Comparison of ENCODE assay signal across 41 mouse cellular contexts in genomic region chr7:47502953-47503352, GRCm38 (mm10). TPM values are rescaled to one million over a fixed set of nuclear protein-coding genes. Genes with fewer than 3 reads are reported as not detected.
"Had no signal": no experiment of that assay in that cellular context is flagged by ENCODE, and none has a peak within 500 bp of the region (broad histone marks: within the 10 kb centered on the region; RNA-seq: fewer than 3 reads in every experiment).

No protein-coding gene starts in this region.

- H3K36me3 ChIP-seq: heart, embryonic 13.5 days; heart, embryonic 15.5 days; hindbrain, embryonic 10.5 days; hindbrain, embryonic 12.5 days; hindbrain, embryonic 15.5 days; kidney, embryonic 15.5 days; limb, embryonic 13.5 days; limb, embryonic 15.5 days; liver, embryonic 12.5 days had no signal

- H3K4me2 ChIP-seq: heart, embryonic 11.5 days; heart, embryonic 13.5 days; heart, embryonic 15.5 days; hindbrain, embryonic 12.5 days; hindbrain, embryonic 15.5 days; kidney, embryonic 15.5 days; limb, embryonic 13.5 days; limb, embryonic 15.5 days; liver, embryonic 12.5 days had no signal

- ATAC-seq: hindbrain, postnatal 0 days; intestine, embryonic 16.5 days; liver, embryonic 12.5 days had no signal

- H3K27me3 ChIP-seq: heart, embryonic 13.5 days; heart, embryonic 15.5 days; hindbrain, embryonic 12.5 days; hindbrain, embryonic 15.5 days; kidney, embryonic 15.5 days; limb, embryonic 13.5 days; limb, embryonic 15.5 days; liver, embryonic 12.5 days had no signal

- DNase-seq: gastrocnemius, postnatal 14 days; gastrocnemius, postnatal 36 days; heart, adult 2 months; heart, postnatal 14 days; heart, postnatal 4 days; kidney, adult 11 months; kidney, adult 2 months; kidney, adult 9 months; kidney, postnatal 14 days; kidney, postnatal 36 days; layer of hippocampus, adult 9-11 months; layer of hippocampus, postnatal 36 days; left cerebral cortex, postnatal 4 days had no signal

- H3K9ac ChIP-seq: heart, embryonic 13.5 days; heart, embryonic 15.5 days; hindbrain, embryonic 12.5 days; hindbrain, embryonic 15.5 days; kidney, embryonic 15.5 days; limb, embryonic 13.5 days; limb, embryonic 15.5 days; liver, embryonic 12.5 days had no signal

- H3K4me3 ChIP-seq: heart, adult 2 months; heart, embryonic 13.5 days; heart, embryonic 15.5 days; hindbrain, embryonic 10.5 days; hindbrain, embryonic 12.5 days; hindbrain, embryonic 15.5 days; kidney, embryonic 15.5 days; limb, embryonic 13.5 days; limb, embryonic 15.5 days; liver, embryonic 12.5 days had no signal

- H3K27ac ChIP-seq: heart, adult 2 months; heart, embryonic 13.5 days; heart, embryonic 15.5 days; hindbrain, embryonic 10.5 days; hindbrain, embryonic 12.5 days; hindbrain, embryonic 15.5 days; hindbrain, postnatal 0 days; kidney, embryonic 15.5 days; kidney, postnatal 0 days; limb, embryonic 13.5 days; limb, embryonic 15.5 days; liver, embryonic 12.5 days had no signal

- H3K4me1 ChIP-seq: heart, embryonic 13.5 days; heart, embryonic 15.5 days; hindbrain, embryonic 10.5 days; hindbrain, embryonic 12.5 days; hindbrain, embryonic 15.5 days; kidney, embryonic 15.5 days; limb, embryonic 13.5 days; limb, embryonic 15.5 days; liver, embryonic 12.5 days had no signal

RNA-seq across cellular contexts. Expression of gene Mrgpra2b, which starts 25.7 kb away (rescaled TPM):
- total RNA-seq: gastrocnemius, adult 18-20 months; gastrocnemius, adult 8-10 months; gastrocnemius, postnatal 14 days; gastrocnemius, postnatal 36 days; heart, postnatal 14 days; hindbrain, postnatal 0 days; layer of hippocampus, adult 18-20 months; layer of hippocampus, adult 8-10 months; layer of hippocampus, postnatal 14 days; layer of hippocampus, postnatal 36 days; left cerebral cortex, adult 18-20 months; left cerebral cortex, adult 8-10 months; left cerebral cortex, postnatal 10 days; left cerebral cortex, postnatal 25 days; left cerebral cortex, postnatal 4 days; liver, adult 2 months had no signal
- polyA plus RNA-seq: gonadal fat pad, adult 2 months; heart, adult 2 months; heart, embryonic 11.5 days; heart, embryonic 13.5 days; heart, postnatal 0 days; hindbrain, embryonic 10.5 days; hindbrain, embryonic 12.5 days; hindbrain, embryonic 15.5 days; hindbrain, postnatal 0 days; intestine, embryonic 14.5 days; intestine, embryonic 16.5 days; kidney, embryonic 15.5 days; kidney, postnatal 0 days; large intestine, adult 2 months; limb, embryonic 11.5 days; limb, embryonic 13.5 days; limb, embryonic 15.5 days; liver, adult 2 months had no signal

RNA-seq across cellular contexts. Expression of gene Mrgpra2a, which starts 51.0 kb away (rescaled TPM):
- total RNA-seq: gastrocnemius, adult 18-20 months; gastrocnemius, adult 8-10 months; gastrocnemius, postnatal 14 days; gastrocnemius, postnatal 36 days; heart, adult 2 months; heart, postnatal 14 days; heart, postnatal 4 days; hindbrain, postnatal 0 days; layer of hippocampus, adult 18-20 months; layer of hippocampus, adult 8-10 months; layer of hippocampus, postnatal 14 days; layer of hippocampus, postnatal 36 days; left cerebral cortex, adult 18-20 months; left cerebral cortex, adult 8-10 months; left cerebral cortex, postnatal 10 days; left cerebral cortex, postnatal 25 days; left cerebral cortex, postnatal 4 days; liver, adult 2 months had no signal
- polyA plus RNA-seq: gonadal fat pad, adult 2 months; heart, adult 2 months; heart, embryonic 11.5 days; heart, embryonic 13.5 days; heart, embryonic 15.5 days; heart, postnatal 0 days; hindbrain, embryonic 10.5 days; hindbrain, embryonic 12.5 days; hindbrain, embryonic 15.5 days; hindbrain, postnatal 0 days; intestine, embryonic 14.5 days; intestine, embryonic 16.5 days; kidney, adult 2 months; kidney, embryonic 15.5 days; kidney, postnatal 0 days; large intestine, adult 2 months; limb, embryonic 11.5 days; limb, embryonic 13.5 days; limb, embryonic 15.5 days; liver, adult 2 months had no signal
